Mouse (Mus musculus) heart, postnatal 0 days (tissue): ENCODE measurements at regions not wholly inside any gene's neighbourhood (a gene's known extent, or its start where the extent isn't known, plus 50 kb on each side); places are given as distances from the start of the nearest gene placed in this dataset.

ENCODE experiments used
- ATAC-seq: fragments of 200-750 bp; cut with Nextera tagmentation; 2 replicates; pipeline ENCODE4 v1.8.0; 2017; ENCODE audit warnings: low read depth, moderate number of reproducible peaks, moderate library complexity; ENCODE audit not compliant: insufficient read depth
- DNase-seq: peaks from one replicate; pipeline ENCODE4 v3.0.0-alpha.2; 2016; ENCODE audit warnings: low spot score
- H3K27ac ChIP-seq: fragments of 300-500 bp; sonication (generic); 2 replicates; pipeline ENCODE4 v1.5.1; 2014; ENCODE audit warnings: low read depth, mild to moderate bottlenecking
- H3K27me3 ChIP-seq: fragments of 300-500 bp; sonication (generic); 2 replicates; pipeline ENCODE4 v1.6.1; 2014; ENCODE audit warnings: low read length, mixed read lengths; ENCODE audit not compliant: control insufficient read depth, insufficient read depth
- H3K36me3 ChIP-seq: fragments of 300-500 bp; sonication (generic); replicated peaks from 2 replicates; pipeline ENCODE4 v1.6.1; 2014; ENCODE audit warnings: low read length, mixed read lengths; ENCODE audit not compliant: control insufficient read depth, insufficient read depth
- H3K4me1 ChIP-seq: fragments of 300-500 bp; sonication (generic); 2 replicates; pipeline ENCODE4 v1.6.1; 2014; ENCODE audit warnings: antibody characterized with exemption; ENCODE audit not compliant: control insufficient read depth, insufficient read depth
- H3K4me2 ChIP-seq: fragments of 300-500 bp; sonication (generic); 2 replicates; pipeline ENCODE4 v1.6.1; 2014; ENCODE audit warnings: low read depth, mild to moderate bottlenecking, low read length, moderate library complexity
- H3K4me3 ChIP-seq: fragments of 300-500 bp; sonication (generic); 2 replicates; pipeline ENCODE4 v1.5.1; 2014; ENCODE audit warnings: low read depth, low read length
- H3K9ac ChIP-seq: fragments of 300-500 bp; sonication (generic); replicated peaks from 2 replicates; pipeline ENCODE4 v1.6.1; 2014; ENCODE audit warnings: low read depth, low read length, mixed read lengths
- H3K9me3 ChIP-seq: fragments of 300-500 bp; sonication (generic); replicated peaks from 2 replicates; pipeline ENCODE4 v1.6.1; 2016; ENCODE audit warnings: low read length; ENCODE audit not compliant: control insufficient read depth
- CTCF ChIP-seq: IDR thresholded peaks from 2 replicates; pipeline ENCODE4 v1.5.1; 2016; ENCODE audit warnings: antibody characterized with exemption, control low read depth, low read depth
- EP300 ChIP-seq: IDR thresholded peaks from 2 replicates; pipeline ENCODE4 v1.6.1; 2016; ENCODE audit warnings: antibody characterized with exemption, low read depth
- WGBS: fragments of 180-500 bp; shearing (Covaris S2); extraction: QIAGEN DNeasy Blood & Tissue Kit; methylation state at CpG from one replicate; pipeline ENCODE4 v1.1.7; 2014; 5-methylcytosine and 5-hydroxymethylcytosine counted together

DNA sequence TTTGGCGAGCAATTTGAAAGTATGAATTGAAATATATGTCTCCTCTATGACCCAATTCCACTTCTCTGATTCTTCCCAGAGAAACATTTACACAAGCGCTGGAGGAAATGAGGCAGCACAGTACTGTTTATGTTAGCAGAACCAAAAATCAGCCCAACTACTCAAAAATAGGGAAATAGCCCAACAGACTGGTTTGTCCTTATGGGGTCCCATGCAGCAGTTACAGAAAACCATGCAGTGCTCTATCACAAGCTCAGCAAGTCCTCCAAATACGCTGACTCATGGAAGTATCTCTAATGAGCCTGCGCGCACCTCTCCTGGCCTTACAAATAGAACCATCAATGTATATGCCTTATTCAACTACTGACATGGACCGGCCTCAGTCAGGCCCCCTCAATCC lies 55.4 kb upstream of the Enpp6 start:
- WGBS: 88% methylated on average over 6 of the region's 6 CpGs
- Histone ChIP-seq H3K4me1 (no peaks in the 10 kb centered on the region), H3K4me3 (no peak overlapping the region), H3K9ac (no peak overlapping the region), H3K9me3 (no peaks in the 10 kb centered on the region), H3K36me3 (no peaks in the 10 kb centered on the region), H3K27ac (no peak overlapping the region), H3K27me3 (no peaks in the 10 kb centered on the region), H3K4me2 (no peak overlapping the region)
- no peak for DNase-seq
- no peak for ATAC-seq
- TF ChIP-seq EP300: no peak

DNA sequence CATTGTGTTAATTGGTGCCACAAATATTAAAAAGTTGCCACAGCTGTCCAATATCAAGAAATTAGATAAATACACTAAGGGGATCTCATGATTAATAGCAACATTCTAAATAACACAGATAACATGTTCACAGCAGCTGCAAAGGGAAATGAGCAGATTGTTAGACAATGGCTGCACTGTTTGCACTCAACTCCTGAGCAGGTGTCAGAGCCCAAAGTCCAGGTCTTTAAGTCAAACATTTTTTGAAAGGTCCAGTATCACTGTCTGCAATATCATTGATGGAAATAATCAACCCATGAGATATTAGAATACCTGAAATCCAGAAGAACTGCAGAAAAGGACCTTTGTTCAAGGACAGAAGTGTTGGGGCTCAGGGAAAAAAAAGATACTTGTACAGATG lies 53.4 kb upstream of the Enpp6 start:
- TF ChIP-seq CTCF (no peak), EP300 (no peak)
- Histone ChIP-seq H3K9ac (no peak overlapping the region), H3K9me3 (no peaks in the 10 kb centered on the region), H3K27ac (no peak overlapping the region), H3K4me3 (no peak overlapping the region), H3K4me1 (no peaks in the 10 kb centered on the region), H3K36me3 (no peaks in the 10 kb centered on the region), H3K4me2 (no peak overlapping the region), H3K27me3 (no peaks in the 10 kb centered on the region)
- no peak for ATAC-seq
- DNase-seq: no peak

DNA sequence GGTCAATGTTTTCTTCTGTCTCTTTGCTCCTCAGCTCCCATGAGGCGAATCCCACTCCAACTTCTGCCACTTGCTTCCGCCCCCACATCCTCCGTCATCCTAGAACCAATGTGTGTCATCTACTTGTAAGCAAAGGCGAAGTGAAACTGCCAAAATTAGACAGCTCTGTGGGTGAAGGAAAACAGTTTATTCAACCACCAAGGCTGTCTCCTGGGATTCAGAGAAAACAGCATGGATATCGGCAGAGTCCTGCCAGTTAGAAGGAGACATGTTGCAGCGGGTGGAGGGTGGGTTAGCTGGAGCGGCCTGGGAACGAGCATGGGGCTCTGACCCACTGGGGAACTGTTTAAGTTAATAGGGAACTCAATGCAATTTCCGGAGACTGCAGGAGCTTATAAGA lies 52.4 kb upstream of the Enpp6 start:
- DNase-seq: no peak
- TF ChIP-seq EP300 (no peak), CTCF (no peak)
- H3K9ac ChIP-seq: no peak overlapping the region
- no peaks in the 10 kb centered on the region for H3K27me3 ChIP-seq
- no peaks in the 10 kb centered on the region for H3K36me3 ChIP-seq
- H3K4me3 ChIP-seq: no peak overlapping the region
- H3K9me3 ChIP-seq: no peaks in the 10 kb centered on the region
- no peak overlapping the region for H3K4me2 ChIP-seq
- 0 out of 2 replicates have a peak overlapping the region, but pooled peaks have one; percentile 4 for H3K27ac ChIP-seq
- no peaks in the 10 kb centered on the region for H3K4me1 ChIP-seq
- WGBS: 70% methylated on average over 9 of the region's 9 CpGs
- ATAC-seq: no peak

DNA sequence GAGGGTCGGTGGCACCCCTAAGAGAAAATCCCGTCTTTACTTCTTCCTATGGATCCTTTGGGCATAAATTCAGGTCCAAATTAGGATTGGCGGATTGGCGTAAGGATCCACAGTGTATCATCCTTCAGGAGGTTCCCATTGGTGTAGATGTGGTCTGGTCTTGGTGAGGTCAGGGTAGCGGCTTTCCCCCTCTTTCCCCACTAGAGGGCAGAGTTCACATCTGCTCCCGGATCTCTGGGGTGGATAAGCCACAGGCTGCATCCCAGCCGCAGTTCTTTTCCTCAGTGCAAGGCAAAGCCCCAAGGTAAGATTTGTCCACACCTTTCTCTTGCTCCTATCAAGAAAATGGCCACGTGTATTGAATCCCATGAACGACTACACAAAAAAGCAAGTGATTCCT lies 51.8 kb upstream of the Enpp6 start:
- no peak overlapping the region for H3K4me3 ChIP-seq
- no peak overlapping the region for H3K27ac ChIP-seq
- no peak overlapping the region for H3K4me2 ChIP-seq
- 27% methylated on average over 9 of the region's 9 CpGs for WGBS
- H3K27me3 ChIP-seq: no peaks in the 10 kb centered on the region
- H3K9ac ChIP-seq: no peak overlapping the region
- no peak for TF ChIP-seq EP300
- peak; percentile 67 for TF ChIP-seq CTCF
- peak; percentile 77 for ATAC-seq
- no peaks in the 10 kb centered on the region for H3K4me1 ChIP-seq
- H3K36me3 ChIP-seq: no peaks in the 10 kb centered on the region
- no peaks in the 10 kb centered on the region for H3K9me3 ChIP-seq
- DNase-seq: peak; percentile 35

DNA sequence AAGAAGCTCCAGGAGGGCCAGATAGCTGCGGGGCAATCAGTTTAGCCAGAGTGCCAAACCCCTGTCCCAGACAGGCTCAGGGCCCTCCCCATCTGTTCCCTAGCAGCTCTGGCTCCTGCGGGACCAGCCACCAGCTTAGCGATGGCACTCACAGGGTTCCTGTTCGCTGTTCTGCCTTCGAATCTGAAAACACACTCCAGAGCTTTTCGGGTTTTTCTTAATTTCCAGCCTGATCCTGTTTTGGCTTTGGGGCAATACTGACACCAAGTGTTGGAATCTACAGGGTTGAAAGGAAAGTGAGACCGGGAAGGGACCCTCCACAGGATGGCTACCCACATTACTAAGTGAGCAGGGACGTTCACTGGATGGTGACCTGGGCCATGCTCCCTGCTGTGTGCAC lies 50.6 kb upstream of the Enpp6 start:
- Histone ChIP-seq H3K4me3 (no peak overlapping the region), H3K4me1 (no peaks in the 10 kb centered on the region), H3K9me3 (no peaks in the 10 kb centered on the region), H3K4me2 (peak overlapping the region; percentile 38; the same call in 1 of the 2 replicates), H3K27me3 (no peaks in the 10 kb centered on the region), H3K36me3 (no peaks in the 10 kb centered on the region), H3K9ac (0 out of 2 replicates have a peak overlapping the region, but pooled peaks have one; percentile 32), H3K27ac (no peak overlapping the region)
- peak; percentile 37 for DNase-seq
- peak; percentile 17; the same call in 1 of the 2 replicates for ATAC-seq
- WGBS: 23% methylated on average over 8 of the region's 8 CpGs
- TF ChIP-seq CTCF: peak; percentile 49
- TF ChIP-seq EP300: no peak
